ENCODE assay signal across 10 mouse cellular contexts in genomic region chr11:106289369-106289768, GRCm38 (mm10). TPM values are rescaled to one million over a fixed set of nuclear protein-coding genes. Genes with fewer than 3 reads are reported as not detected.
DNase-seq lines count a peak whose midpoint lies in the region; ATAC-seq lines count a peak whose summit lies in the region.
"Had no signal": no experiment of that assay in that cellular context is flagged by ENCODE, and none has a peak within 500 bp of the region (broad histone marks: within the 10 kb centered on the region; RNA-seq: fewer than 3 reads in every experiment).

No protein-coding gene starts in this region.

- H3K36me3 ChIP-seq in heart, embryonic 15.5 days: no peaks in the 10 kb centered on the region
- H3K36me3 ChIP-seq in intestine, embryonic 16.5 days (ENCODE audit: control insufficient read depth, insufficient read depth, low read length): no peaks in the 10 kb centered on the region
- H3K36me3 ChIP-seq: embryonic facial prominence, embryonic 12.5 days had no signal

- no peak overlapping the region for H3K27ac ChIP-seq in heart, embryonic 15.5 days
- H3K27ac ChIP-seq in intestine, embryonic 16.5 days (ENCODE audit: low read length): no peak overlapping the region
- H3K27ac ChIP-seq: embryonic facial prominence, embryonic 12.5 days had no signal

- intact Hi-C loops in heart, postnatal 25 days (cut with DNase I): no loop called here

- peak; percentile 95 for DNase-seq in heart, adult 11 months
- no peak for DNase-seq in heart, postnatal 25 days (ENCODE audit: low spot score)
- DNase-seq in urinary bladder, postnatal 14 days (ENCODE audit: low spot score): peak; percentile 55
- no peak for DNase-seq in urinary bladder, postnatal 25 days (ENCODE audit: low spot score)
- no peak for DNase-seq in layer of hippocampus, postnatal 25 days (ENCODE audit: extremely low spot score in 1 of 2, low spot score in 1 of 2)

- no peaks in the 10 kb centered on the region for H3K27me3 ChIP-seq in heart, embryonic 15.5 days
- no peaks in the 10 kb centered on the region for H3K27me3 ChIP-seq in intestine, embryonic 16.5 days (replicated peaks; ENCODE audit: control insufficient read depth, insufficient read depth, low read length)
- H3K27me3 ChIP-seq: embryonic facial prominence, embryonic 12.5 days had no signal

- WGBS in heart, embryonic 15.5 days: 27% methylated on average over 8 of the region's 8 CpGs
- 53% methylated on average over 8 of the region's 8 CpGs for WGBS in intestine, embryonic 16.5 days

- peaks cover 7% of the 10 kb centered on the region; the same call in 1 of the 2 replicates for H3K4me1 ChIP-seq in heart, embryonic 15.5 days (replicated peaks)
- no peaks in the 10 kb centered on the region for H3K4me1 ChIP-seq in intestine, embryonic 16.5 days (ENCODE audit: control insufficient read depth, insufficient read depth, low read length)

- H3K4me3 ChIP-seq in heart, embryonic 15.5 days: no peak overlapping the region
- H3K4me3 ChIP-seq in intestine, embryonic 16.5 days (ENCODE audit: low read length): no peak overlapping the region
- H3K4me3 ChIP-seq: embryonic facial prominence, embryonic 12.5 days had no signal

- ATAC-seq in heart, embryonic 15.5 days (replicated peaks; ENCODE audit: insufficient number of reproducible peaks, insufficient read depth, low FRiP score, low read depth): peak; percentile 67; the same call in 1 of the 2 replicates
- peak; percentile 69 for ATAC-seq in megakaryocyte progenitor cell, adult 5-6 weeks (replicated peaks; ENCODE audit: poor library complexity)
- ATAC-seq in intestine, embryonic 16.5 days: no peak

- H3K9ac ChIP-seq in heart, embryonic 15.5 days: no peak overlapping the region
- H3K9ac ChIP-seq in intestine, embryonic 16.5 days (ENCODE audit: low read depth, low read length): no peak overlapping the region
- H3K9ac ChIP-seq: embryonic facial prominence, embryonic 12.5 days had no signal

- no peak overlapping the region for H3K4me2 ChIP-seq in heart, embryonic 15.5 days
- no peak overlapping the region for H3K4me2 ChIP-seq in intestine, embryonic 16.5 days (ENCODE audit: low read depth, low read length)
- H3K4me2 ChIP-seq: embryonic facial prominence, embryonic 12.5 days had no signal

- H3K9me3 ChIP-seq in heart, embryonic 15.5 days (replicated peaks): 0 out of 2 replicates have a peak, but pooled peaks cover 3% of the 10 kb centered on the region
- H3K9me3 ChIP-seq in intestine, embryonic 16.5 days (ENCODE audit: control insufficient read depth, low read length): no peaks in the 10 kb centered on the region
- H3K9me3 ChIP-seq: embryonic facial prominence, embryonic 12.5 days had no signal

RNA-seq across cellular contexts. Expression of gene Gh, which starts 12.3 kb away (rescaled TPM):
- not detected for total RNA-seq in heart, postnatal 25 days (2021)
- polyA plus RNA-seq in heart, embryonic 15.5 days (2015; fragmentation: Nextera tagmentation; extraction: Ambion mirVana): not detected in 2 replicates
- not detected in 2 replicates for total RNA-seq in megakaryocyte progenitor cell, adult 5-6 weeks (2015)
- not detected in 2 replicates for total RNA-seq in megakaryocyte progenitor cell, adult 5-6 weeks (2017)
- total RNA-seq in layer of hippocampus, postnatal 25 days (2021): not detected
- polyA plus RNA-seq in intestine, embryonic 16.5 days (2015; fragmentation: Nextera tagmentation; extraction: Ambion mirVana): not detected in 2 replicates
- polyA plus RNA-seq: embryonic facial prominence, embryonic 12.5 days; stomach, embryonic 16.5 days had no signal

RNA-seq across cellular contexts. Expression of gene Tcam1, which starts 12.9 kb away (rescaled TPM):
- total RNA-seq in heart, postnatal 25 days (2021): not detected
- polyA plus RNA-seq in heart, embryonic 15.5 days (2015; fragmentation: Nextera tagmentation; extraction: Ambion mirVana): 0.34 TPM in 1 of 2 replicates, not detected in the other
- 2.2 and 2.3 TPM in 2 replicates for total RNA-seq in megakaryocyte progenitor cell, adult 5-6 weeks (2015)
- total RNA-seq in megakaryocyte progenitor cell, adult 5-6 weeks (2017): 1.6 and 1.7 TPM in 2 replicates
- total RNA-seq in layer of hippocampus, postnatal 25 days (2021): under 1 TPM; 0.19 to 0.22 TPM
- 0.20 and 0.27 TPM in 2 replicates for polyA plus RNA-seq in intestine, embryonic 16.5 days (2015; fragmentation: Nextera tagmentation; extraction: Ambion mirVana)

RNA-seq across cellular contexts. Expression of gene Smarcd2, which starts 16.6 kb away (rescaled TPM):
- total RNA-seq in heart, postnatal 25 days (2021): 10 to 100 TPM; 17.7 to 21.5 TPM
- 18.2 and 35.7 TPM in 2 replicates for polyA plus RNA-seq in heart, embryonic 15.5 days (2015; fragmentation: Nextera tagmentation; extraction: Ambion mirVana)
- total RNA-seq in megakaryocyte progenitor cell, adult 5-6 weeks (2015): 62.9 and 63.5 TPM in 2 replicates
- 216 and 275 TPM in 2 replicates for total RNA-seq in megakaryocyte progenitor cell, adult 5-6 weeks (2017)
- 10 to 100 TPM; 24.7 to 26.1 TPM for total RNA-seq in layer of hippocampus, postnatal 25 days (2021)
- 48.1 and 49.7 TPM in 2 replicates for polyA plus RNA-seq in intestine, embryonic 16.5 days (2015; fragmentation: Nextera tagmentation; extraction: Ambion mirVana)

RNA-seq across cellular contexts. Expression of gene Cd79b, which starts 25.2 kb away (rescaled TPM):
- 1 to 10 TPM; 1.3 to 2.8 TPM for total RNA-seq in heart, postnatal 25 days (2021)
- 1.0 and 2.8 TPM in 2 replicates for polyA plus RNA-seq in heart, embryonic 15.5 days (2015; fragmentation: Nextera tagmentation; extraction: Ambion mirVana)
- 47.2 and 51.9 TPM in 2 replicates for total RNA-seq in megakaryocyte progenitor cell, adult 5-6 weeks (2015)
- 29.6 and 30.9 TPM in 2 replicates for total RNA-seq in megakaryocyte progenitor cell, adult 5-6 weeks (2017)
- total RNA-seq in layer of hippocampus, postnatal 25 days (2021): under 1 TPM in 1 of 2 experiments, not detected in 1; 0.31 TPM
- 3.0 and 4.4 TPM in 2 replicates for polyA plus RNA-seq in intestine, embryonic 16.5 days (2015; fragmentation: Nextera tagmentation; extraction: Ambion mirVana)

RNA-seq across cellular contexts. Expression of gene Psmc5, which starts 33.4 kb away (rescaled TPM):
- total RNA-seq in heart, postnatal 25 days (2021): 100 to 1,000 TPM; 103 to 107 TPM
- 195 and 215 TPM in 2 replicates for polyA plus RNA-seq in heart, embryonic 15.5 days (2015; fragmentation: Nextera tagmentation; extraction: Ambion mirVana)
- 52.0 and 54.1 TPM in 2 replicates for total RNA-seq in megakaryocyte progenitor cell, adult 5-6 weeks (2015)
- total RNA-seq in megakaryocyte progenitor cell, adult 5-6 weeks (2017): 110 and 120 TPM in 2 replicates
- 100 to 1,000 TPM; 148 to 174 TPM for total RNA-seq in layer of hippocampus, postnatal 25 days (2021)
- polyA plus RNA-seq in intestine, embryonic 16.5 days (2015; fragmentation: Nextera tagmentation; extraction: Ambion mirVana): 234 and 263 TPM in 2 replicates

Comparison
In these comparisons a context has a peak if more than half of its experiments do, and no peak if none do; other contexts are left out.
1. DNase-seq: peak in heart, adult 11 months (single experiment) and urinary bladder, postnatal 14 days (single experiment); none in heart, postnatal 25 days (single experiment), urinary bladder, postnatal 25 days (single experiment) and layer of hippocampus, postnatal 25 days (0 of 2).